Mouse (Mus musculus) forebrain, embryonic 14.5 days (tissue): Measurements from ENCODE around the gene Cpa2. TPM values are rescaled to one million over a fixed set of nuclear protein-coding genes. Genes with fewer than 3 reads are reported as not detected.

Source experiments
- ATAC-seq: fragments of 200-750 bp; cut with Nextera tagmentation; 2 replicates; pipeline ENCODE4 v1.8.0; 2017; ENCODE audit warnings: mild to moderate bottlenecking, moderate library complexity
- DNase-seq: peaks from one replicate; pipeline ENCODE4 v3.0.0-alpha.2; 2015; ENCODE audit warnings: low spot score
- H3K27ac ChIP-seq: fragments of 300-500 bp; sonication (generic); 2 replicates; pipeline ENCODE4 v1.5.1; 2014; ENCODE audit warnings: low read depth, mild to moderate bottlenecking, control low read depth, low read length, moderate library complexity
- H3K27me3 ChIP-seq: fragments of 300-500 bp; sonication (generic); replicated peaks from 2 replicates; pipeline ENCODE4 v1.6.1; 2014; ENCODE audit warnings: low read length, control low read depth, mixed read lengths; ENCODE audit not compliant: control insufficient read depth, insufficient read depth
- H3K36me3 ChIP-seq: fragments of 300-500 bp; sonication (generic); 2 replicates; pipeline ENCODE4 v1.6.1; 2014; ENCODE audit warnings: low read length, control low read depth; ENCODE audit not compliant: control insufficient read depth, insufficient read depth
- H3K4me1 ChIP-seq: fragments of 300-500 bp; sonication (generic); 2 replicates; pipeline ENCODE4 v1.6.1; 2014; ENCODE audit warnings: antibody characterized with exemption, low read length, control low read depth; ENCODE audit not compliant: control insufficient read depth, insufficient read depth
- H3K4me2 ChIP-seq: fragments of 300-500 bp; sonication (generic); 2 replicates; pipeline ENCODE4 v1.6.1; 2014; ENCODE audit warnings: mild to moderate bottlenecking, control low read depth, low read length
- H3K4me3 ChIP-seq: fragments of 300-500 bp; sonication (generic); 2 replicates; pipeline ENCODE4 v1.5.1; 2014; ENCODE audit warnings: low read depth, low read length, control low read depth
- H3K9ac ChIP-seq: fragments of 300-500 bp; sonication (generic); 2 replicates; pipeline ENCODE4 v1.6.1; 2014; ENCODE audit warnings: mild to moderate bottlenecking, low read length, control low read depth, moderate library complexity
- H3K9me3 ChIP-seq: fragments of 300-500 bp; sonication (generic); replicated peaks from 2 replicates; pipeline ENCODE4 v1.6.1; 2016; ENCODE audit warnings: low read length, control low read depth, mixed read lengths; ENCODE audit not compliant: control insufficient read depth
- WGBS: fragments of 180-500 bp; shearing (Covaris S2); extraction: QIAGEN DNeasy Blood & Tissue Kit; methylation state at CpG from one replicate; pipeline ENCODE4 v1.1.7; 2014; 5-methylcytosine and 5-hydroxymethylcytosine counted together
- polyA plus RNA-seq: library from polyadenylated mRNA; unstranded; fragments of >200 nt; fragmentation: Nextera tagmentation; extraction: Ambion mirVana; gene quantifications from 2 replicates; pipeline ENCODE4 v1.2.1, GENCODE M21; 2014

The Cpa2 gene
- polyA plus RNA-seq, 1 experiment from 2014 or later, result 5.4 TPM

DNA sequence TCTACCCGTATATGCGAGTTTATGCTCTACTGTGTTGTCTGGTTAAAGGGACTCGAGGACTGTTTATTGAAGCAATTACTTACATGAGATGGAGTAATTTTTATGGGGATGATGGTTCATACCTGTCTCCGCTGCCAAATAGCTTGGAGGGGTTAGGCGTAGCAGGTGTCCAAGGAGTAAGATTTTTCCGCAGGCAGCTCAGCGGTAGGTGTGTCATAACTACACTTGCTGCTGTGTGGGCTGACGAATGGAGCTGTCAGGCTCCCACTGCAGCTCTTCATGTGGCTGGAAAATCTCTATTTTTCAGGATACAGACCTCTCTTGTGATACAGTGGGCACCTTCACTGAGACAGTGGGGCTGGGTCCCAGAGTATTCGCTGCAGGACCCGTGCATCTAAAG, 27.9 kb downstream of the Cpa2 start:
- DNase-seq, result no peak
- Histone ChIP-seq H3K4me3 (no peak overlapping the region), H3K36me3 (no peaks in the 10 kb centered on the region), H3K9ac (no peak overlapping the region), H3K4me1 (peaks cover 15% of the 10 kb centered on the region), H3K9me3 (no peaks in the 10 kb centered on the region), H3K27me3 (no peaks in the 10 kb centered on the region), H3K27ac (no peak overlapping the region), H3K4me2 (no peak overlapping the region)
- ATAC-seq, result no peak
- WGBS, result 92% methylated on average over 10 of the region's 10 CpGs

DNA sequence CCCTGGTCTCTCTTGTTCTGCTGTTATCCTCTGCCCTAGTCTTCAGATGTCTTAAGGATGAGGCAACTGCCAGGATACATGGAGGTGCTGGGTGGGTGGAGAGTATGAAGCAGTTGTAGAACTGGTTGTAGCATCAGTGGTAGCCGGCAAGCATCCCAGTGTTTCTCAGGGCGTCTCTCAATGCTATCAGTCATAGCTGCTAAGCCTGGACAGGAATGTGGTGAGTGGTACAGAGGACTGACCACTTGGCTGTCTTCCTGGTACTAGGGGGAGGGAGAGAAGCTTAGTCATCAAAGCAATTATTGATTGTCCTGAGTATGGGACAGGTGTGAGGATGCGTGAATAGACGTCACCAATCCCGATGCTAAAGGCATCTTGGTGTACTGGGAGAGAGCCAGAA, 28.6 kb downstream of the Cpa2 start:
- Histone ChIP-seq H3K4me1 (peaks cover 15% of the 10 kb centered on the region), H3K9ac (no peak overlapping the region), H3K36me3 (no peaks in the 10 kb centered on the region), H3K9me3 (no peaks in the 10 kb centered on the region), H3K4me3 (no peak overlapping the region), H3K4me2 (no peak overlapping the region), H3K27me3 (no peaks in the 10 kb centered on the region), H3K27ac (no peak overlapping the region)
- WGBS, result 98% methylated on average over 5 of the region's 5 CpGs
- ATAC-seq (no peak), DNase-seq (no peak)

DNA sequence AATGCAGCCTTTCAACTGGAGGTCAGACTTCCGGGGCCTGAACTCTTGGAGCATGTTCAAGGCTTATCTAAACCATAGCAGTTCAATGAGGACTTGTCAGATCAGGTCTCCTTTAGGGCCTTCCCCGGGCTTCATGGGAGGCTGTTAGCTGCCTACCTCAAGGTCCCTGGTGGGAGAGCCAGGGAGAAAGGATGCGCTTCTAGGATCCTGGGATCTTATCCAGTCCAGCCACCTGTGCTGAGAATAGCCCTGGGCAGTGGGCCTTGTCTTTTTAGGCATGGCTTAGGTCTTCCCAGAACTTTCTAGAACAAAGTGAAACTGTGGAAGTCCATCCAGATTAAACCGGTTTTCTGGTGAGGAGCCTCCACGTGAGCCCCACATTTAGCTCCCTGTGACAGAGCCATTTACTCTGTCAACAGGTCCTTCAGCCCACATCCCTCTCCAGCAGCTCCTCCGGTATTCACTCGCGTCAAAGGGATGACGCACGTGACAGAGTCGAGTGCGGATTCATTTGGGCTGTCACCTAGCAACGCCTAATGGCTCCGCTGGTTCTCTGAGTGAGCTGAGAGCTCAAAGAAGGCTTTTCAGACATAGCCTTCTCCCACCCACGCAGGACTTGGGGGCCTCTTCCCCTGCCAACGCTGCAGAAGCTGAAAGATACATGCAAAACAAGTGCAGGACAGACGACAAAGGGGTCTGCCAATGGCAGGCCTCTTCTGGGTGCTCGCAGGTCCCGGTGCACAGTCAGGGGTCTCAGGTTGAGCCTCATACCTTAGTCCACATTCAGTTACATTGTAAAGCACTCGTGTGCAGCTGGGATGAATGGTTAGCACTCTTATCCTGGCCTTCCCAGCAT, 31.3 kb downstream of the Cpa2 start:
- H3K9ac ChIP-seq, result no peak overlapping the region
- H3K27ac ChIP-seq, result peak overlapping the region; percentile 78
- no peaks in the 10 kb centered on the region for H3K27me3 ChIP-seq

DNA sequence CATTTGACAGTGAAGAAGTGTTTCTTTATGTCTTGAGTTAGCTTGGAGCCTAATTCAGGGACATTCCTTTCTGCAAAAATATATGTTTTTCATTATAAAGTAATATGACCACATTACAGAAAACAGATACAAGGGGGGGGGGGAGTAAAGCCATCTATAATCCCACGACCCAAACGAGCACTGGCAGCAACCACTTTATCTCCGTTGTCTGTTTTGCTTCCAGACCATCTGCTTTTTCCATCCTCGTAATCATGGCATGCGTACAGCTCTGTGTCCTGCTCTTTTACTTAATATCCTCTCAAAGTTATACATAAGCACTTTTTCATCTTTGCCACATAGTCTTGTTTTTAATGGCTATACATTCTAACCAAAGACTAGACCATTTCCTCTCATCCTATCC, 32.0 kb downstream of the Cpa2 start:
- ATAC-seq (no peak), DNase-seq (no peak)
- peaks cover 15% of the 10 kb centered on the region for H3K4me1 ChIP-seq
- H3K9ac ChIP-seq, result no peak overlapping the region
- WGBS, result 48% methylated on average over 5 of the region's 5 CpGs
- no peaks in the 10 kb centered on the region for H3K36me3 ChIP-seq
- H3K9me3 ChIP-seq, result no peaks in the 10 kb centered on the region
- H3K27me3 ChIP-seq, result no peaks in the 10 kb centered on the region
- H3K4me3 ChIP-seq, result no peak overlapping the region
- H3K27ac ChIP-seq, result peak overlapping the region; percentile 78
- H3K4me2 ChIP-seq, result no peak overlapping the region

More for the DNA sequence above, 31.3 kb downstream of the Cpa2 start:
- H3K4me3 ChIP-seq, result no peak overlapping the region
- DNase-seq (peak; percentile 95), ATAC-seq (peak; percentile 95)
- no peak overlapping the region for H3K4me2 ChIP-seq
- H3K4me1 ChIP-seq, result peaks cover 15% of the 10 kb centered on the region
- no peaks in the 10 kb centered on the region for H3K9me3 ChIP-seq
- 21% methylated on average over 20 of the region's 20 CpGs for WGBS
- no peaks in the 10 kb centered on the region for H3K36me3 ChIP-seq

DNA sequence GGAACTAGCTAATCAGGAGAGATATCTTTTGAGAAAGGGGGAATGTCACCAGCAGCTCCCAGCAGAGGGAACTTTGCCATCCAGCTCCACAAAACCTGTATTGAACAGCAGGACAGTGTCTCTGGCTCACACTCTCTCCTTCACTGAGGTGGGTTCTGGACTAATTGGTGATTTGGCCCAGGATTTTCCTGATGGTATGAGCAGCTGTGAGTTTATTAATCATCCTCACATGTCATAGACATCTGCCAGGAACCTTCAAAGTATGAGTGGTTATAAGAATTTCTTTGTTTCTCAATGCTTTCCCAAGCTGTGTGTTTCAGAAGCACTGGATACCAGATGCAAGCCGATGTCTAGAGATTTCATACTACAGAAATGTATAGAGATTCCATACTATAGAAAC, 33.6 kb downstream of the Cpa2 start:
- H3K4me3 ChIP-seq, result no peak overlapping the region
- no peaks in the 10 kb centered on the region for H3K9me3 ChIP-seq
- no peak overlapping the region for H3K4me2 ChIP-seq
- DNase-seq, result peak; percentile 26
- H3K27me3 ChIP-seq, result no peaks in the 10 kb centered on the region
- no peaks in the 10 kb centered on the region for H3K36me3 ChIP-seq
- H3K27ac ChIP-seq, result no peak overlapping the region
- H3K4me1 ChIP-seq, result peaks cover 20% of the 10 kb centered on the region
- ATAC-seq, result no peak
- 87% methylated on average over 1 of the region's 1 CpGs for WGBS
- H3K9ac ChIP-seq, result no peak overlapping the region

DNA sequence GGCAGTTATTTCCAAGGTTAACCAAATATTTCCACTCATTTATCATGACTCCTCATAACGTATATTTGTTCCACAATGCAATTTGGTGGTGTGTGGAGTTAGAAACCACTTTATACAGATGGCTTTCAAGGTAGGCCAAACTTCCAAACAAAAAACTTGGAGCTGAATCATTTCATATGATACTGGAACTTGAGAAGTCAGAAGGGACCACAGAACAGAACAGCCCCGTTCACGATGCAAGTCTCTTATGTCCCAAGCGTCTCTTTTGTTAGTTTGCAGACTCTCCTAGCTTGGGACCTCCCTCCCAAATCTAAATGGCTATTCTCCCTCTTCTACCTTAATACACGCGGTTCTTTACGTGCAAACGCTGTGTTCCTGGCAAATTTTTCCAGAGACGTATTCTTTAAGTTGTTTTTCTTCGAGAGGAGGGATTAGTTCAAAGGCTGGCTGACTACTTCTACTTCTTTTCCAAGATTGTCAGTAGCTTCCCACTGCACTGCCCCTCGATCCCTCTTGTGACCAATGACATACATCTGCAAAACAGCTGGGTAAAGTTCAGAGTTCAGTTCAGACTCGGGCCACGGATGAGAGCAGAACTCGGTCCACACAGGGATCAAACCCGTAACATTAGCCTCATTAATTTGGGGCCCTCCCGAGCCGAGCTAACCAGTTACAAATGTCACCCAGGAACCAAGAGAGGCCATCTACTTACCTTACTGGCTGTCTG, 35.3 kb downstream of the Cpa2 start:
- Histone ChIP-seq H3K4me3 (no peak overlapping the region), H3K27ac (no peak overlapping the region), H3K9me3 (no peaks in the 10 kb centered on the region), H3K4me1 (peaks cover 34% of the 10 kb centered on the region), H3K4me2 (no peak overlapping the region), H3K36me3 (no peaks in the 10 kb centered on the region), H3K27me3 (no peaks in the 10 kb centered on the region), H3K9ac (no peak overlapping the region)
- ATAC-seq (no peak), DNase-seq (no peak)
- 80% methylated on average over 17 of the region's 17 CpGs for WGBS

DNA sequence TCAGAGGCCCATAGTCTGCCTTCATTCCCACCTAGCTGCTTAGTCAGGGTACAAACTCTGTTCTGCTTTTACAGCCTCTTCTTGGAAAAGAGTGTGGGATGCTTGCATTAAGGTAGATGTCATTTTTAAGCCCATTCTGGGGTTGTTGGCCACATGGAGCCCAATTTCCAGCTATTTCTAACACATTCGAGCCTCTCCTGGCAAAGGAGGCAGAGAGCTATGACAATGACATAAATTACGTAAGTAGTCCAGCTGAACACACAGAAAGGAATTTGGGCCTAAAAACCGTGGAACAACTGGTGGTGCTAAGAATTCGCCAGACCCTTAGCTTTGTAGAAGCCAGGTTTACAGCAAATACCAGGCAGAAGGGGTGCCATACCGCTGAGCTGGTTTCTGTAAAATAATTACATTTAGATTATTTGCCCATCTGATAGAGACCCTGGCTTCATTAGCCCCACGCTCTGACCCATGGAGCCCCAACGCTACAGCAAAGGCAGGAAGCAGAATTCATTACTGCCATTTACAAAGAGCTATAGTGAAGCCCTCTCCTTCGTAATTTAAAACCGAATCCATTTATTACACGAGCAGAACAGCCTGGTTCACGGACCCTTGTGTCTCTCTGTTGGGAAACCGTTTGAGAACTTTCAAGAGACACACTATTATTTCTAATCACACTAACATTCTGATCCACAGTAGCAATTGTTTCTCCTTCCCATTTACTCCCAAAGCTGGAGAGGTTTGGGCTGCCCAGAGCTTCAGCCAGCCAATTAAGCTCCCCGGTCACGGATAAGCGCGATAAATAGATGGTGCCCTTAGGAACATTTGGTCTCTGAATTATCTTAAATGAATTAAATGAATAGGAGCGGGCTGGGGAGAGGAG, 38.8 kb downstream of the Cpa2 start:
- DNase-seq, result peak; percentile 70
- H3K9ac ChIP-seq, result peak overlapping the region; percentile 1; the same call in 1 of the 2 replicates
- no peaks in the 10 kb centered on the region for H3K36me3 ChIP-seq
- peak overlapping the region; percentile 30; the same call in 1 of the 2 replicates for H3K4me2 ChIP-seq
- peak; percentile 76 for ATAC-seq
- H3K9me3 ChIP-seq, result no peaks in the 10 kb centered on the region
- peak overlapping the region; percentile 86 for H3K27ac ChIP-seq
- H3K4me1 ChIP-seq, result peaks cover 18% of the 10 kb centered on the region
- 17% methylated on average over 17 of the region's 17 CpGs for whole genome bisulfite sequencing
- H3K4me3 ChIP-seq, result no peak overlapping the region
- no peaks in the 10 kb centered on the region for H3K27me3 ChIP-seq

DNA sequence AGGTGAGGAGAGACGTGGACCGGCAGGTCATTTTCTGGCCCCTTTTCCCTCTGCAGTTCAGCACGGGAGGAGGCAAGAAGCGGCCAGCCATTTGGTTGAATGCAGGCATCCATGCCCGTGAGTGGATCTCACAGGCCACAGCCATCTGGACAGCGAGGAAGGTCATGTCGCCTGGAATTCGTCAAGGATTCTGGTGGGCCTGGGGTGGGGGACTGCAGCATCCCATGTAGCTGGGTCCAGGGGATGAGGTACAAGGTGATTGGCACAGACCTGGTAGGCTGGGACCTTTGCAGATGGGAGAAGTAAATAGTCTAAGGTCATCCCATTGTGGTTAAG, 39.4 kb downstream of the Cpa2 start:
- Histone ChIP-seq H3K4me1 (peaks cover 18% of the 10 kb centered on the region), H3K4me3 (no peak overlapping the region), H3K27ac (peak overlapping the region; percentile 86), H3K4me2 (peak overlapping the region; percentile 30; the same call in 1 of the 2 replicates), H3K27me3 (no peaks in the 10 kb centered on the region), H3K36me3 (no peaks in the 10 kb centered on the region), H3K9ac (0 out of 2 replicates have a peak overlapping the region, but pooled peaks have one; percentile 1), H3K9me3 (no peaks in the 10 kb centered on the region)
- ATAC-seq (no peak; the same call in 1 of the 2 replicates), DNase-seq (no peak)
- WGBS, result 23% methylated on average over 8 of the region's 8 CpGs
